ENCODE assay signal across 8 mouse cellular contexts in genomic region chr6:89595777-89596146, GRCm38 (mm10). TPM values are rescaled to one million over a fixed set of nuclear protein-coding genes. Genes with fewer than 3 reads are reported as not detected.
DNase-seq lines count a peak whose midpoint lies in the region; ATAC-seq lines count a peak whose summit lies in the region.

No protein-coding gene starts in this region.

- H3K4me2 ChIP-seq in heart, embryonic 15.5 days, result peak overlapping the region; percentile 83
- H3K4me2 ChIP-seq in embryonic facial prominence, embryonic 13.5 days, result peak overlapping the region; percentile 74
- H3K4me2 ChIP-seq in hindbrain, embryonic 15.5 days, result peak overlapping the region; percentile 79
- H3K4me2 ChIP-seq in midbrain, embryonic 12.5 days (replicated peaks), result peak overlapping the region; percentile 57

- no peak overlapping the region for H3K9ac ChIP-seq in heart, embryonic 15.5 days
- H3K9ac ChIP-seq in embryonic facial prominence, embryonic 13.5 days, result no peak overlapping the region
- no peak overlapping the region for H3K9ac ChIP-seq in hindbrain, embryonic 15.5 days
- H3K9ac ChIP-seq in midbrain, embryonic 12.5 days (replicated peaks), result no peak overlapping the region

- H3K9me3 ChIP-seq in heart, embryonic 15.5 days (replicated peaks), result no peaks in the 10 kb centered on the region
- H3K9me3 ChIP-seq in embryonic facial prominence, embryonic 13.5 days, result peaks cover 5% of the 10 kb centered on the region
- no peaks in the 10 kb centered on the region for H3K9me3 ChIP-seq in hindbrain, embryonic 15.5 days
- no peaks in the 10 kb centered on the region for H3K9me3 ChIP-seq in midbrain, embryonic 12.5 days

- no peaks in the 10 kb centered on the region for H3K36me3 ChIP-seq in heart, embryonic 15.5 days
- no peaks in the 10 kb centered on the region for H3K36me3 ChIP-seq in embryonic facial prominence, embryonic 13.5 days
- H3K36me3 ChIP-seq in hindbrain, embryonic 15.5 days, result no peaks in the 10 kb centered on the region
- H3K36me3 ChIP-seq in midbrain, embryonic 12.5 days, result no peaks in the 10 kb centered on the region

- intact Hi-C loops in heart, postnatal 25 days (cut with DNase I), result no loop called here

- no peak for DNase-seq in heart, postnatal 25 days (ENCODE audit: low spot score)
- no peak for DNase-seq in layer of hippocampus, postnatal 36 days
- DNase-seq in frontal cortex, postnatal 10 days (ENCODE audit: low spot score in 2 of 2), result no peak
- DNase-seq in B cell, adult 2 months, result no peak

- H3K27ac ChIP-seq in heart, embryonic 15.5 days, result no peak overlapping the region
- no peak overlapping the region for H3K27ac ChIP-seq in embryonic facial prominence, embryonic 13.5 days
- no peak overlapping the region for H3K27ac ChIP-seq in hindbrain, embryonic 15.5 days (replicated peaks)
- no peak overlapping the region for H3K27ac ChIP-seq in midbrain, embryonic 12.5 days (replicated peaks)

- ATAC-seq in heart, embryonic 15.5 days (replicated peaks; ENCODE audit: insufficient number of reproducible peaks, insufficient read depth, low FRiP score, low read depth), result no peak
- ATAC-seq in embryonic facial prominence, embryonic 13.5 days (ENCODE audit: insufficient number of reproducible peaks, insufficient read depth, low FRiP score, low TSS enrichment, low read depth), result no peak; the same call in 1 of the 2 replicates
- ATAC-seq in hindbrain, embryonic 15.5 days (ENCODE audit: low FRiP score, low read depth), result peak; percentile 64
- peak; percentile 39; the same call in 1 of the 2 replicates for ATAC-seq in midbrain, embryonic 12.5 days (ENCODE audit: low FRiP score, low read depth)

- H3K4me1 ChIP-seq in heart, embryonic 15.5 days (replicated peaks), result peaks cover 7% of the 10 kb centered on the region
- H3K4me1 ChIP-seq in embryonic facial prominence, embryonic 13.5 days, result peaks cover 5% of the 10 kb centered on the region
- peaks cover 18% of the 10 kb centered on the region for H3K4me1 ChIP-seq in hindbrain, embryonic 15.5 days (replicated peaks)
- peaks cover 7% of the 10 kb centered on the region; the same call in 1 of the 2 replicates for H3K4me1 ChIP-seq in midbrain, embryonic 12.5 days

- WGBS in heart, embryonic 15.5 days, result 16% methylated on average over 5 of the region's 5 CpGs
- WGBS in embryonic facial prominence, embryonic 13.5 days, result 20% methylated on average over 5 of the region's 5 CpGs
- 22% methylated on average over 5 of the region's 5 CpGs for WGBS in hindbrain, embryonic 15.5 days
- WGBS in midbrain, embryonic 12.5 days, result 28% methylated on average over 5 of the region's 5 CpGs

- H3K4me3 ChIP-seq in heart, embryonic 15.5 days, result peak overlapping the region; percentile 81
- peak overlapping the region; percentile 71 for H3K4me3 ChIP-seq in embryonic facial prominence, embryonic 13.5 days
- H3K4me3 ChIP-seq in hindbrain, embryonic 15.5 days, result peak overlapping the region; percentile 94
- H3K4me3 ChIP-seq in midbrain, embryonic 12.5 days, result no peak overlapping the region

- H3K27me3 ChIP-seq in heart, embryonic 15.5 days, result no peaks in the 10 kb centered on the region
- H3K27me3 ChIP-seq in embryonic facial prominence, embryonic 13.5 days, result no peaks in the 10 kb centered on the region
- H3K27me3 ChIP-seq in hindbrain, embryonic 15.5 days, result no peaks in the 10 kb centered on the region
- H3K27me3 ChIP-seq in midbrain, embryonic 12.5 days, result no peaks in the 10 kb centered on the region

RNA-seq across cellular contexts. Expression of gene Chchd6, which starts 0.3 kb away (rescaled TPM):
- polyA plus RNA-seq in heart, embryonic 15.5 days (2015; fragmentation: Nextera tagmentation; extraction: Ambion mirVana), result 43.7 and 50.7 TPM in 2 replicates
- total RNA-seq in heart, postnatal 25 days (2021), result 10 to 100 TPM; 10.1 to 13.5 TPM
- polyA plus RNA-seq in embryonic facial prominence, embryonic 13.5 days (2015; fragmentation: Nextera tagmentation; extraction: Ambion mirVana), result 65.0 and 67.2 TPM in 2 replicates
- polyA plus RNA-seq in hindbrain, embryonic 15.5 days (2015; fragmentation: Nextera tagmentation; extraction: Ambion mirVana), result 173 and 178 TPM in 2 replicates
- polyA plus RNA-seq in midbrain, embryonic 12.5 days (2016; fragmentation: Nextera tagmentation; extraction: Ambion mirVana), result 92.9 and 97.0 TPM in 2 replicates
- total RNA-seq in layer of hippocampus, postnatal 36 days (2021), result 10 to 100 TPM; 63.0 to 64.8 TPM

RNA-seq across cellular contexts. Expression of gene Txnrd3, which starts 48.0 kb away (rescaled TPM):
- 12.9 and 14.1 TPM in 2 replicates for polyA plus RNA-seq in heart, embryonic 15.5 days (2015; fragmentation: Nextera tagmentation; extraction: Ambion mirVana)
- total RNA-seq in heart, postnatal 25 days (2021), result 10 to 100 TPM; 15.0 to 15.8 TPM
- polyA plus RNA-seq in embryonic facial prominence, embryonic 13.5 days (2015; fragmentation: Nextera tagmentation; extraction: Ambion mirVana), result 9.6 and 10.1 TPM in 2 replicates
- 14.9 and 16.5 TPM in 2 replicates for polyA plus RNA-seq in hindbrain, embryonic 15.5 days (2015; fragmentation: Nextera tagmentation; extraction: Ambion mirVana)
- polyA plus RNA-seq in midbrain, embryonic 12.5 days (2016; fragmentation: Nextera tagmentation; extraction: Ambion mirVana), result 14.1 and 14.3 TPM in 2 replicates
- total RNA-seq in layer of hippocampus, postnatal 36 days (2021), result 1 to 10 TPM; 3.3 to 3.6 TPM

Comparison
In these comparisons a context has a peak if more than half of its experiments do, and no peak if none do; other contexts are left out.
1. ATAC-seq: peak in hindbrain, embryonic 15.5 days (single experiment) and midbrain, embryonic 12.5 days (single experiment); none in heart, embryonic 15.5 days (single experiment) and embryonic facial prominence, embryonic 13.5 days (single experiment).
2. Peak in every context shown above with its lines, with median percentiles within 50 percentile points of each other: H3K4me2 ChIP-seq.